9 mouse cellular contexts compared by ENCODE assay signal in genomic region chr19:53391386-53391785, GRCm38 (mm10). TPM values are rescaled to one million over a fixed set of nuclear protein-coding genes. Genes with fewer than 3 reads are reported as not detected.
DNase-seq lines count a peak whose midpoint lies in the region; ATAC-seq lines count a peak whose summit lies in the region.
"Had no signal": no experiment of that assay in that cellular context is flagged by ENCODE, and none has a peak within 500 bp of the region (broad histone marks: within the 10 kb centered on the region; RNA-seq: fewer than 3 reads in every experiment).

No protein-coding gene starts in this region.

- H3K27me3 ChIP-seq in kidney, embryonic 14.5 days (ENCODE audit: control insufficient read depth, insufficient read depth, low read length), result no peaks in the 10 kb centered on the region
- no peaks in the 10 kb centered on the region for H3K27me3 ChIP-seq in hindbrain, embryonic 11.5 days (ENCODE audit: control insufficient read depth, insufficient read depth, low read length)
- H3K27me3 ChIP-seq in midbrain, embryonic 13.5 days, result no peaks in the 10 kb centered on the region

- peak overlapping the region; percentile 99 for H3K9ac ChIP-seq in kidney, embryonic 14.5 days (ENCODE audit: low read depth, low read length)
- peak overlapping the region; percentile 80 for H3K9ac ChIP-seq in hindbrain, embryonic 11.5 days (ENCODE audit: low read depth, low read length)
- peak overlapping the region; percentile 79 for H3K9ac ChIP-seq in midbrain, embryonic 13.5 days (replicated peaks)

- peaks cover 4% of the 10 kb centered on the region; the same call in 1 of the 2 replicates for H3K4me1 ChIP-seq in kidney, embryonic 14.5 days (ENCODE audit: control insufficient read depth, insufficient read depth, low read length)
- peaks cover 4% of the 10 kb centered on the region; the same call in 1 of the 2 replicates for H3K4me1 ChIP-seq in hindbrain, embryonic 11.5 days (replicated peaks; ENCODE audit: control insufficient read depth, insufficient read depth, low read length)
- H3K4me1 ChIP-seq in midbrain, embryonic 13.5 days (replicated peaks), result peaks cover 35% of the 10 kb centered on the region

- 45% methylated on average over 8 of the region's 8 CpGs for WGBS in kidney, embryonic 14.5 days
- 53% methylated on average over 8 of the region's 8 CpGs for whole genome bisulfite sequencing in hindbrain, embryonic 11.5 days
- 52% methylated on average over 8 of the region's 8 CpGs for WGBS in midbrain, embryonic 13.5 days

- H3K36me3 ChIP-seq in kidney, embryonic 14.5 days (ENCODE audit: control insufficient read depth, insufficient read depth, low read length), result peaks cover 23% of the 10 kb centered on the region
- H3K36me3 ChIP-seq in hindbrain, embryonic 11.5 days (ENCODE audit: control insufficient read depth, insufficient read depth, low read length), result 0 out of 2 replicates have a peak, but pooled peaks cover 2% of the 10 kb centered on the region
- peaks cover 21% of the 10 kb centered on the region for H3K36me3 ChIP-seq in midbrain, embryonic 13.5 days

- no peak for DNase-seq in kidney, adult 9 months
- DNase-seq in NIH3T3 (ENCODE audit: low read depth), result peak; percentile 38
- DNase-seq in hindbrain, embryonic 11.5 days (ENCODE audit: low spot score), result no peak
- no peak for DNase-seq in frontal cortex, postnatal 14 days (ENCODE audit: low spot score in 2 of 2)
- DNase-seq in adrenal gland, adult 18-20 months (ENCODE audit: low spot score in 2 of 2), result no peak

- ATAC-seq in kidney, embryonic 14.5 days (ENCODE audit: low FRiP score, low TSS enrichment), result no peak
- ATAC-seq in hindbrain, embryonic 11.5 days (ENCODE audit: low FRiP score), result no peak
- ATAC-seq in midbrain, embryonic 13.5 days, result no peak
- no peak for ATAC-seq in megakaryocyte-erythroid progenitor cell, adult 5-6 weeks (replicated peaks; ENCODE audit: low FRiP score, low TSS enrichment, poor library complexity, severe bottlenecking)

- no peaks in the 10 kb centered on the region for H3K9me3 ChIP-seq in kidney, embryonic 14.5 days (ENCODE audit: control insufficient read depth, low read length)
- H3K9me3 ChIP-seq in hindbrain, embryonic 11.5 days (ENCODE audit: control insufficient read depth, low read length), result no peaks in the 10 kb centered on the region
- no peaks in the 10 kb centered on the region for H3K9me3 ChIP-seq in midbrain, embryonic 13.5 days

- peak overlapping the region; percentile 90; the same call in 1 of the 2 replicates for H3K27ac ChIP-seq in kidney, embryonic 14.5 days (ENCODE audit: low read depth, low read length)
- H3K27ac ChIP-seq in hindbrain, embryonic 11.5 days (ENCODE audit: low read depth, low read length), result no peak overlapping the region
- H3K27ac ChIP-seq in midbrain, embryonic 13.5 days, result peak overlapping the region; percentile 86

- peak overlapping the region; percentile 80 for H3K4me2 ChIP-seq in kidney, embryonic 14.5 days (replicated peaks; ENCODE audit: low read depth, low read length)
- H3K4me2 ChIP-seq in hindbrain, embryonic 11.5 days (replicated peaks; ENCODE audit: low read depth, low read length), result peak overlapping the region; percentile 71
- peak overlapping the region; percentile 70 for H3K4me2 ChIP-seq in midbrain, embryonic 13.5 days (replicated peaks)

- peak overlapping the region; percentile 98 for H3K4me3 ChIP-seq in kidney, embryonic 14.5 days (ENCODE audit: low read length)
- H3K4me3 ChIP-seq in hindbrain, embryonic 11.5 days (ENCODE audit: low read depth, low read length), result peak overlapping the region; percentile 95
- peak overlapping the region; percentile 93 for H3K4me3 ChIP-seq in midbrain, embryonic 13.5 days (replicated peaks)

RNA-seq across cellular contexts. Expression of gene Smndc1, which starts 1.0 kb away (rescaled TPM):
- 47.7 and 49.4 TPM in 2 replicates for polyA plus RNA-seq in kidney, embryonic 14.5 days (2014; fragmentation: Nextera tagmentation; extraction: Ambion mirVana)
- 51.5 and 56.0 TPM in 2 replicates for polyA plus RNA-seq in hindbrain, embryonic 11.5 days (2014; fragmentation: Nextera tagmentation; extraction: Ambion mirVana)
- 42.6 and 46.8 TPM in 2 replicates for polyA plus RNA-seq in midbrain, embryonic 13.5 days (2015; fragmentation: Nextera tagmentation; extraction: Ambion mirVana)
- 56.9 and 60.9 TPM in 2 replicates for total RNA-seq in megakaryocyte-erythroid progenitor cell, adult 5-6 weeks (2014; fragmentation: Nextera tagmentation)
- 34.7 and 45.6 TPM in 2 replicates for total RNA-seq in megakaryocyte-erythroid progenitor cell, adult 5-6 weeks (2017)
- total RNA-seq in adrenal gland, adult 18-20 months (2021), result 10 to 100 TPM; 41.5 to 44.2 TPM

RNA-seq across cellular contexts. Expression of gene Gm10197, which starts 19.8 kb away (rescaled TPM):
- polyA plus RNA-seq in kidney, embryonic 14.5 days (2014; fragmentation: Nextera tagmentation; extraction: Ambion mirVana), result 2.0 and 3.2 TPM in 2 replicates
- not detected in 2 replicates for polyA plus RNA-seq in hindbrain, embryonic 11.5 days (2014; fragmentation: Nextera tagmentation; extraction: Ambion mirVana)
- polyA plus RNA-seq in midbrain, embryonic 13.5 days (2015; fragmentation: Nextera tagmentation; extraction: Ambion mirVana), result not detected in 2 replicates
- not detected in 2 replicates for total RNA-seq in megakaryocyte-erythroid progenitor cell, adult 5-6 weeks (2014; fragmentation: Nextera tagmentation)
- total RNA-seq in megakaryocyte-erythroid progenitor cell, adult 5-6 weeks (2017), result not detected in 2 replicates
- total RNA-seq in adrenal gland, adult 18-20 months (2021), result not detected
- polyA plus RNA-seq: brain, embryonic 14.5 days had no signal
